Mouse (Mus musculus) neural tube, embryonic 15.5 days (tissue): ENCODE results near the gene Sbk2. TPM values are rescaled to one million over a fixed set of nuclear protein-coding genes. Genes with fewer than 3 reads are reported as not detected.

ENCODE experiments used
- ATAC-seq: fragments of 200-750 bp; cut with Nextera tagmentation; 2 replicates; pipeline ENCODE4 v1.8.0; 2017; ENCODE audit warnings: mild to moderate bottlenecking, moderate TSS enrichment, moderate library complexity; ENCODE audit not compliant: low FRiP score
- H3K27ac ChIP-seq: fragments of 300-500 bp; sonication (generic); replicated peaks from 2 replicates; pipeline ENCODE4 v1.5.1; 2015; ENCODE audit warnings: mild to moderate bottlenecking, inconsistent platforms
- H3K27me3 ChIP-seq: fragments of 300-500 bp; sonication (generic); replicated peaks from 2 replicates; pipeline ENCODE4 v1.6.1; 2015; ENCODE audit warnings: inconsistent platforms
- H3K36me3 ChIP-seq: fragments of 300-500 bp; sonication (generic); 2 replicates; pipeline ENCODE4 v1.6.1; 2015; ENCODE audit warnings: inconsistent platforms
- H3K4me1 ChIP-seq: fragments of 300-500 bp; sonication (generic); 2 replicates; pipeline ENCODE4 v1.6.1; 2015; ENCODE audit warnings: inconsistent platforms
- H3K4me2 ChIP-seq: fragments of 300-500 bp; sonication (generic); 2 replicates; pipeline ENCODE4 v1.6.1; 2015; ENCODE audit warnings: inconsistent platforms, mild to moderate bottlenecking, moderate library complexity
- H3K4me3 ChIP-seq: fragments of 300-500 bp; sonication (generic); replicated peaks from 2 replicates; pipeline ENCODE4 v1.5.1; 2015; ENCODE audit warnings: mild to moderate bottlenecking, inconsistent platforms
- H3K9ac ChIP-seq: fragments of 300-500 bp; sonication (generic); replicated peaks from 2 replicates; pipeline ENCODE4 v1.6.1; 2015; ENCODE audit warnings: mild to moderate bottlenecking, inconsistent platforms
- H3K9me3 ChIP-seq: fragments of 300-500 bp; sonication (generic); replicated peaks from 2 replicates; pipeline ENCODE4 v1.6.1; 2016; ENCODE audit warnings: inconsistent platforms
- WGBS: fragments of 180-500 bp; shearing (Covaris S2); methylation state at CpG from one replicate; pipeline ENCODE4 v1.1.7; 2015; ENCODE audit warnings: mixed read lengths; 5-methylcytosine and 5-hydroxymethylcytosine counted together
- polyA plus RNA-seq: library from polyadenylated mRNA; unstranded; fragments of >200 nt; fragmentation: Nextera tagmentation; extraction: Ambion mirVana; gene quantifications from 2 replicates; pipeline ENCODE4 v1.2.1, GENCODE M21; 2015

The Sbk2 gene
- polyA plus RNA-seq, 1 experiment from 2014 or later, result 0.14 TPM

DNA sequence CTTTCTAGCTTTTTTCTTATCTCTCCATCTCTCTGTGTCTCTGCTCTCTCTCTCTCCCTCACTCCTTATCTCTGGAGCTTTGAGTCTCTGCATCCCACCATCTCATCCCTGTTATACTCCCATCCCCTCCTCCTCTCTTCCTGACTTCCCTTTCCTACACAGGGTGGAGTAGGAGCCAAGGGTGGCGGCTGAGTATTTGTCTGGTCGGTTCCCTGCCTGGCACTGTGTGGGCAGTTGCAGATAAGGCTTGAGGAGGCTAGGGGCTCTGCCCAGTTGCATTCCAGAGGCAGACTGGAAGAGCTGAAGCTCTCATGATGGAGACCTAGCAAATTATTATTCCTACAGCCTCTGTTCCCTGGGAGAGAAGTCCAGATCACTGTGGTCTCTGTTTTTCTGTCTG, 24.0 kb upstream of the Sbk2 start:
- 66% methylated on average over 2 of the region's 2 CpGs for WGBS
- H3K27me3 ChIP-seq, result no peaks in the 10 kb centered on the region; the same call in 1 of the 2 replicates
- no peak overlapping the region for H3K4me2 ChIP-seq
- H3K4me1 ChIP-seq, result peaks cover 11% of the 10 kb centered on the region
- no peak for ATAC-seq
- H3K36me3 ChIP-seq, result peaks cover 25% of the 10 kb centered on the region
- no peak overlapping the region for H3K4me3 ChIP-seq
- no peak overlapping the region for H3K9ac ChIP-seq
- no peaks in the 10 kb centered on the region for H3K9me3 ChIP-seq
- H3K27ac ChIP-seq, result no peak overlapping the region

DNA sequence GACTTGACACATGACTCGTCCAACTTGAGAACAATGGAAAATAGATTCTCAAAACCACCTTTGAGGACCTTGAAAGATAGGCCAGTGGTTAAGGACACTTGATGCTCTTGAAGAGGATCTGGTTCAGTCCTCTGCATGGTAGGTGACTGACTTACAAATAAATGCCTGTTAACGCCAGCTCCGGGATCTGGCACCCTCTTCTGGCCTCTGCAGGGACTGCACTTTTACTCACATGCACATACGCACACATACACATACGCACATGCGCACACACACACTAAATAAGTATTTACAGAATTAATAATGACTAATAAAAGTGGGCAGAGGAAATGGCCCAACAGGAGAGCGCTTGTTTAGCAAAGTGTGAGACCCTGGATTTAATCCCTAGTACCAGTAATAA, 12.6 kb upstream of the Sbk2 start:
- Histone ChIP-seq H3K4me2 (no peak overlapping the region), H3K9me3 (no peaks in the 10 kb centered on the region), H3K27me3 (no peaks in the 10 kb centered on the region), H3K4me3 (no peak overlapping the region), H3K36me3 (no peaks in the 10 kb centered on the region), H3K9ac (no peak overlapping the region), H3K27ac (no peak overlapping the region), H3K4me1 (no peaks in the 10 kb centered on the region)
- ATAC-seq, result no peak
- WGBS, result 90% methylated on average over 7 of the region's 7 CpGs

DNA sequence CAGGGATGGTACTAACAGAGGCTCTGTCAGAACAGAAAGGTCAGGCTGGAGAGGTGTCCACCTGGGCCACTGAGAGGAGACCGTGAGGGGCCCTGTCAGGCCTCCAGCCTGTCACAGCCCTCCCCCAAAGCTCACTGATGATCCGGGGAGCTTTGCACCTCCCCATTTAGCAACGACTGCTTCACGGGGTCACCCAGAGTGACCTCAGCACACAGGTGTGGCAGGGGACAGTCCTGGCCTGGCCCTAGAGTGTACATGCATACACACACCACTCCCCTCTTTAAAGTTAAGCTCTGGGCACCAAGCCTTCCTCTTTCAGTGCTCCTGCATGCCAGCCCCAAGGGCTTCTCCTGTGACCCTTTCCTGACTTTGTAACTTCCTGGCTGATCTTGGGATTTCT, 11.2 kb upstream of the Sbk2 start:
- ATAC-seq, result no peak
- no peak overlapping the region for H3K9ac ChIP-seq
- H3K27me3 ChIP-seq, result no peaks in the 10 kb centered on the region
- H3K4me2 ChIP-seq, result no peak overlapping the region
- WGBS, result 73% methylated on average over 4 of the region's 4 CpGs
- H3K9me3 ChIP-seq, result no peaks in the 10 kb centered on the region
- no peak overlapping the region for H3K27ac ChIP-seq
- H3K36me3 ChIP-seq, result no peaks in the 10 kb centered on the region
- H3K4me3 ChIP-seq, result no peak overlapping the region
- H3K4me1 ChIP-seq, result no peaks in the 10 kb centered on the region

DNA sequence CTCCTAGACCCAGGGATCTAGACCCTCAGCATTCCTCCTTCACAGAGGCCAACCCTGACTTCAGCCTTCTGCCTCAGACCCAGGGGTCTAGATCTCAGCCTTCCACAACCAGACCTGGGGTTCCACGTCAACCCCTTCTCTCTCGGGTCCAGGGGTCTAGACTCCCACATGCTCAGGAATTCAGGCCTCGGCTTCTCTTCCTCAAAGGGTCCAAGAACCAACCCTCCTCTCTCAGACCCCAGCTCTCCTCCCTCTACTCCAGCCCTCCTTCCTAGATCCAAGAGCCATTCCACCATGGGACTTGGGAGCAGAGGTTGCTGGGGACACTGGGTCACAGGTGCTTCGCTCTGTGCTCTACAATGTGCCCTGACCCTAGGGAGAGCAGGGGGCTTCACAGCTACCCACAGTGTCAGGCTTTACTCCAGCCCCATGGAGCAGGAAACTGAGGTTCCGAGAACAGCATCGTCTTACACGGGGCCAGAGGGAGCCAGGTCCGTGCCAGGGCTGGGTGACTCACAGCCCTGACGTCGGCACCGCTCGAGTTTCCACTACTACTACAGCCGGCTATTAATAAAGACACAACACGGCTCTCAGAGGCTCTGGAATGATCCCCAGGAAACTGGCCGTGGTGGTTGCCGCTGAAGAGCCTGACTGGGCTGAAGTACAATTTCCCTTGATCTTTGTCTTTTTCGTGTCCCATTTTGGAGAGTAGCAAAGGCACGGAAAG, 8.3 kb upstream of the Sbk2 start:
- 0 out of 2 replicates have a peak, but pooled peaks cover 4% of the 10 kb centered on the region for H3K27me3 ChIP-seq
- no peaks in the 10 kb centered on the region for H3K9me3 ChIP-seq
- no peaks in the 10 kb centered on the region for H3K4me1 ChIP-seq
- ATAC-seq, result no peak
- H3K36me3 ChIP-seq, result no peaks in the 10 kb centered on the region
- no peak overlapping the region for H3K27ac ChIP-seq
- no peak overlapping the region for H3K4me2 ChIP-seq
- H3K4me3 ChIP-seq, result no peak overlapping the region
- 83% methylated on average over 18 of the region's 18 CpGs for WGBS
- H3K9ac ChIP-seq, result no peak overlapping the region

DNA sequence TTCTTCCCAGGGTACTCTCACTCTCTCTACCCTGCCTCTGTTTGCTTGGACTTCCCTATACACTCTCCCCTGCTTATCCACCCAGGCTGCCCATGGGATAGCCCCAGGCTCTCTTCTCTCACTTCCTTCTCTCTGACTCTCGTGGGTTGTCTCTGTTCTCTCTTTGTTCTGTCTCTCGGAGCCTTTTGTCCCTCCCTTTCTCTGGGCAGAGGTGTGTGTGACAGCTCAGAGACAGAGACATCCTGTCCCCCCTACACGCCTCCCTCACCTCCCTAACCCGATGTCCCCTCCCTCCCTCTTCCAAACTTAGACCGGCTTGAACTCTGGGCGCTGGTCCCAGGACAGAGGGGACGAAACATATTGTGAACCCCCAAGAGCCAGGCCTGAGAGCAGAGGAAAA, 7.5 kb upstream of the Sbk2 start:
- Histone ChIP-seq H3K4me1 (no peaks in the 10 kb centered on the region), H3K27me3 (0 out of 2 replicates have a peak, but pooled peaks cover 5% of the 10 kb centered on the region), H3K36me3 (no peaks in the 10 kb centered on the region), H3K9ac (no peak overlapping the region), H3K4me3 (no peak overlapping the region), H3K9me3 (no peaks in the 10 kb centered on the region), H3K27ac (no peak overlapping the region), H3K4me2 (no peak overlapping the region)
- WGBS, result 38% methylated on average over 7 of the region's 7 CpGs
- no peak for ATAC-seq

DNA sequence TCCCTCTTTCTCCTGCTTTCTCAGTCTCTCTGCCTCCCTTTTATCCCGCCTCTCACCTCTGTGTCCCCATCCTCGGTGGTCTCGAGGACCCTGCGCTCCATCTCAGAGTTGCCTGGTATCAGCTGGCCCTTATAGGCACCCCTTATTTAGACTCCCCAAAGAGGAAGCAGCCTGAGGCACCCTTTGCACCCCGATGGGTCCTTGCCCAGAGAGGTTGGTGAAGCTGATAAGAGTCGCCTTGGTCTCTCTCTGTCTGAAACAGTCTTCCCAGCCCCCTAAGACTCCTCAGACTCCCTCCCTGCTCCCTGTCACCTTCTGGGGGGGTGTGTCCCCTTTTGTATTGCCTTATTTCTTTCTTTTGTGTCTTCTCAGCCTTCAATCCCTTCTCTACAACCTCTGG, 6.9 kb upstream of the Sbk2 start, which contains the start of gene Sbk3:
Sbk3 (minus strand) TSS at position 101 of the 400 bp plus-strand sequence.
- H3K27me3 ChIP-seq, result 0 out of 2 replicates have a peak, but pooled peaks cover 5% of the 10 kb centered on the region
- no peak for ATAC-seq
- no peak within 1 kb of the TSS for H3K4me2 ChIP-seq
- 52% methylated on average over 6 of the region's 6 CpGs for WGBS
- H3K9me3 ChIP-seq, result no peaks in the 10 kb centered on the region
- H3K27ac ChIP-seq, result no peak within 1 kb of the TSS
- H3K36me3 ChIP-seq, result no peaks in the 10 kb centered on the region
- H3K9ac ChIP-seq, result no peak within 1 kb of the TSS
- no peak within 1 kb of the TSS for H3K4me3 ChIP-seq
- H3K4me1 ChIP-seq, result no peaks in the 10 kb centered on the region

DNA sequence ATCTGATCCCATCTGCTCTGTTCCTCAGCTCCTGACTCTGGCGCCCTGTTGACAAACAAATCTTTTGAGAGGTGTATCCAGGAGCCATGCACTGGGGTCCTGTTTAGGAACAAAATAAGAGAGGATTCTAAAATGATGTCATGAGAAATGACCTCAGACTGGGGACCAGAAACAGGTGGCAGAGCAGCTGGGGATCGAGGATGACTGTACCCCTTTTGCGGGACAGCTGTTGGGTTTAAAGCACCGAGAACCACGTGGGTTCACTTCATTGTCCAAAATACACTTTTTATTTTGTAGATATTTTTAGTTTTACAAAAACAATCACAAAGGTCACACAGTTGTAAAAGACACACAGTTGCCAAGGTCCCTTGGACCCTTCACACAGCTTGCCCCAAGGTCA, 782 bp upstream of the Sbk2 start:
- H3K9ac ChIP-seq, result no peak overlapping the region
- no peaks in the 10 kb centered on the region for H3K36me3 ChIP-seq
- 0 out of 2 replicates have a peak, but pooled peaks cover 5% of the 10 kb centered on the region for H3K27me3 ChIP-seq
- no peak for ATAC-seq
- no peak overlapping the region for H3K4me3 ChIP-seq
- H3K4me2 ChIP-seq, result no peak overlapping the region
- no peaks in the 10 kb centered on the region for H3K9me3 ChIP-seq
- 0 out of 2 replicates have a peak, but pooled peaks cover 4% of the 10 kb centered on the region for H3K4me1 ChIP-seq
- H3K27ac ChIP-seq, result no peak overlapping the region
- WGBS, result 88% methylated on average over 5 of the region's 5 CpGs

DNA sequence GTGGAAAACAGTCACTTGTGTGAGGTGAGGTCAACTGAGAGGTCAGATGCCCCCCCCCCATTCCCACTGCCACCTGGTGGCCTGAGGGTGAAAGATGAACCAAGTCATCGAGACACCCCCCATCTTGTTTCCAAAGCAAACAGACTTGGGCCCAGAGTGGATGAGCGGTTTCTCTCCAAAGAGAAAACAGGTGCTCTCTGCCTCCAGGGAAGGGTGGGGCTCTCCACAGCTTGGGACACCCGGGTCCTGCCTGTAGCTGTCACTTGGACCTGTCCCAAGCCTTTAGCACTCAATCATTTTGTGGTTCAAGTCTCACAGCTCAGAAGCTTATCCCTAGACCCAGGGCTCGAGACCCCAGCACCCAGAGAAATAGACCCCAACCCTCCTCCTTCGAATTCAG, 679 bp downstream of the Sbk2 start:
- H3K4me3 ChIP-seq, result no peak overlapping the region
- 84% methylated on average over 5 of the region's 5 CpGs for WGBS
- H3K36me3 ChIP-seq, result no peaks in the 10 kb centered on the region
- no peak for ATAC-seq
- 0 out of 2 replicates have a peak, but pooled peaks cover 5% of the 10 kb centered on the region for H3K27me3 ChIP-seq
- H3K9me3 ChIP-seq, result no peaks in the 10 kb centered on the region
- 0 out of 2 replicates have a peak, but pooled peaks cover 4% of the 10 kb centered on the region for H3K4me1 ChIP-seq
- no peak overlapping the region for H3K4me2 ChIP-seq
- no peak overlapping the region for H3K9ac ChIP-seq
- no peak overlapping the region for H3K27ac ChIP-seq

DNA sequence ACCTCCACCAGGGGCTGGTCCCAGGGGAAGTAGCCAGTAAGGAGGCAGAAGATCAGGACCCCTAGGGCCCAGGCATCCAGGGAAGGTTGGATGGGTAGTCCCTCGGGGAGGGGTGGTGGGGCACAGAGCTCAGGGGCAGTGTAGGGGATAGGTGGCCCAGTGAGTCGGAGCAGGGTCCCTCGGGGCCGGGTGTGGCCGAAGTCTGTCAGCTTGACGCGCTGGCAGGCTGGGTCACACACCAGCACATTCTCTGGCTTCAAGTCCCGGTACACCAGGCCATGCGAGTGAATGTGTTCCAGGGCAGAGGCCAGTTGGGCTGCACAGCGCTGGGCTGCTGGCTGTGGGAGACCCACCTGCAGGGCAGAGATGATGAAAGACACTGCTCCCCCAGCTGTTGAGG, 6.8 kb downstream of the Sbk2 start:
- 83% methylated on average over 10 of the region's 10 CpGs for WGBS
- H3K9ac ChIP-seq, result no peak overlapping the region
- no peak overlapping the region for H3K4me3 ChIP-seq
- no peaks in the 10 kb centered on the region for H3K9me3 ChIP-seq
- no peak for ATAC-seq
- H3K27ac ChIP-seq, result no peak overlapping the region
- H3K36me3 ChIP-seq, result no peaks in the 10 kb centered on the region
- H3K27me3 ChIP-seq, result no peaks in the 10 kb centered on the region
- no peak overlapping the region for H3K4me2 ChIP-seq
- H3K4me1 ChIP-seq, result no peaks in the 10 kb centered on the region

DNA sequence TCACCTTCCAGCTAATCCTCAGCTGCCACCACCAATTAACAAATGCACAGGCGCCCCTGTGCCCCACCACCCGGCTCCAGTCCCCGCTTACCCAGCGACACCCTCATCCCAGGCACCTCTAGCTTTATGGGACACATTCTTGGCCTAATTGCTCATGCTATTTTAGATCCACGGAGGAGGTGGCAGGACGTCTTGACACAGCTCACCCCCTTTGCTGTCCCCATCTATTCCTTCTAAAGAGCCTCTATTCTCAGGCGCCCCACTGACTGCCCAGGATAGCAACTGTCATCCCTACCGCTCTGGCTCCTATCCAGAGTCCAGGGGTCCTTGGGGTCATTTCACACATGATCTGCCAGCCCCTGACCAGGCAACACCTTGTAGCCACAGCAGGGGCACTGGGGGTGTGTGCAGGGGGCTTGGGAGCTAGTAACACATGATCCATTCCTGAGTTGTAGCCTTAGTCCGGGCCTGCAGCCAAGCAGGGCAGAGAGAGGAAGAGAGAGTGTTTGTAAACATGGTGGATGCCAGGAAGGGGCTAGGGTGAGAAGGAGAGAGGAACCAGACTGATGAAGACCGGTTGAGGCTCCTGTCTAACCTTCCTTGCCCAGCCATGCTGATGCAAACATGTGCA, 10.3 kb downstream of the Sbk2 start:
- Histone ChIP-seq H3K27me3 (no peaks in the 10 kb centered on the region), H3K36me3 (no peaks in the 10 kb centered on the region), H3K4me3 (no peak overlapping the region), H3K9me3 (no peaks in the 10 kb centered on the region), H3K4me1 (no peaks in the 10 kb centered on the region), H3K9ac (no peak overlapping the region), H3K4me2 (no peak overlapping the region), H3K27ac (no peak overlapping the region)
- no peak for ATAC-seq
- WGBS, result 34% methylated on average over 10 of the region's 10 CpGs

DNA sequence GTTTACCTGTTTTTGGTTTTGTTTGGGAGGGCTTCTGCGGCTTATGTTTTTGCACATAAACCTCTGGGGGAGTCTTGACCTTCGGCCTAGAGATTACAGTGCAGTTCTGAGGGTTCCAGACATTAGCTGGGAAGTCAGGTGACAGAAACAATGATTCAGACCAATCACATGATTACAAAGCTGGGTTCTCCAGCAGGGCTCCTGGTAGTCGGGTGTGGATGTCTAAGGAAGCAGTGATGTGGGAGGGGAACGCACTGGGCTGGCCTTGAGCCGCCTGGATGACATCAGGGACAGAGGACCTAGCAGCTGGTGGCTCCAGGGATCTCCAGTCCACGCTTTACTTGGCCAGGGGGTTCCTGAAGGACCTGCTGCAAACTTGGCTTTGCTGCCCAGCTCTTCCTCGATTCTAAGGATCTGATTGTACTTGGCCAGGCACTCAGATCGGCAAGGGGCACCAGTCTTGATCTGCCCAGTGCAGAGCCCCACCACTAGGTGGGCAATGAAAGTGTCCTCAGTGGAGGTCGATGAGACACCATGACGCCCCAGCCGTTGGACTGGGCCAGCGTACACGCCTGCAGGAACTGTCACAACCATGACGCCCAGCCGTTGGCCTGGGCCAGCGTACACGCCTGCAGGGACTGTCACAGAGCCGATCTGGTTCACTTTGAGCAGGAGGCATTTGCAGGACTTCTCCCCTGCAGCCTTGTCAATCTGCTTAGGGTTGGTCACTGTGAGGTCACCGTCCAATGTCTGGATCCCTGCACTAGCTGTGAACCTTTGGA, 13.5 kb downstream of the Sbk2 start:
- Histone ChIP-seq H3K4me1 (no peaks in the 10 kb centered on the region), H3K36me3 (no peaks in the 10 kb centered on the region), H3K27me3 (no peaks in the 10 kb centered on the region), H3K9me3 (no peaks in the 10 kb centered on the region), H3K4me2 (no peak overlapping the region), H3K27ac (no peak overlapping the region), H3K4me3 (no peak overlapping the region), H3K9ac (no peak overlapping the region)
- ATAC-seq, result no peak
- 90% methylated on average over 19 of the region's 19 CpGs for WGBS
